Mouse (Mus musculus) CH12.LX (cell line): ENCODE data around the gene Fli1. TPM values are rescaled to one million over a fixed set of nuclear protein-coding genes. Genes with fewer than 3 reads are reported as not detected.
A peak's percentile ranks its signal among the peaks of the same experiment; 100 is the strongest.

Experiments
- DNase-seq: peaks from one replicate; pipeline ENCODE4 v3.0.0-alpha.2; 2013; ENCODE audit errors: extremely low read depth
- H3K27ac ChIP-seq: 2 replicates; pipeline ENCODE4 v1.5.1; 2012; ENCODE audit warnings: low read depth, mild to moderate bottlenecking, control low read depth, moderate library complexity; ENCODE audit not compliant: insufficient read depth
- H3K27me3 ChIP-seq: replicated peaks from 2 replicates; pipeline ENCODE3; 2012; ENCODE audit warnings: inconsistent platforms
- H3K36me3 ChIP-seq, 2 experiments: replicated peaks in 1 of 2; 2 replicates each; pipeline versions ENCODE3 to v1.6.1; 2012; ENCODE audit warnings: inconsistent platforms in 1 of 2, low read length in 1 of 2, mild to moderate bottlenecking in 1 of 2, mixed read lengths in 1 of 2, moderate library complexity in 1 of 2; ENCODE audit not compliant: control insufficient read depth in 1 of 2, insufficient read depth in 1 of 2
- H3K4me1 ChIP-seq, 2 experiments: 2 replicates each; pipeline ENCODE4 v1.6.1; 2012; ENCODE audit warnings: inconsistent platforms in 1 of 2, moderate library complexity in 1 of 2; ENCODE audit not compliant: insufficient read depth in 2 of 2, control insufficient read depth in 1 of 2
- H3K4me2 ChIP-seq: 2 replicates; pipeline ENCODE4 v1.6.1; 2012; ENCODE audit warnings: low read depth, mild to moderate bottlenecking, control low read depth; ENCODE audit not compliant: poor library complexity, insufficient read depth, severe bottlenecking
- H3K4me3 ChIP-seq, 3 experiments: fragments of 150-350 bp in 1 of 3; sonication (generic) in 1 of 3; replicated peaks in 1 of 3; 2 replicates each; pipeline versions ENCODE3 to v1.5.1; 2011 to 2012; ENCODE audit warnings: low read depth in 2 of 3, low read length in 2 of 3, mild to moderate bottlenecking in 2 of 3, moderate library complexity in 2 of 3, control low read depth in 1 of 3, improper control_type of control experiment in 1 of 3, inconsistent platforms in 1 of 3, mixed read lengths in 1 of 3; ENCODE audit not compliant: poor library complexity in 1 of 3
- H3K79me2 ChIP-seq: replicated peaks from 2 replicates; pipeline ENCODE4 v1.6.1; 2012; ENCODE audit warnings: mild to moderate bottlenecking, moderate library complexity; ENCODE audit not compliant: control insufficient read depth, poor library complexity, insufficient read depth, severe bottlenecking; ENCODE audit errors: extremely low read depth
- H3K9ac ChIP-seq: 2 replicates; pipeline ENCODE4 v1.6.1; 2012; ENCODE audit warnings: low read depth, mild to moderate bottlenecking, control low read depth, moderate library complexity; ENCODE audit not compliant: insufficient read depth
- H3K9me3 ChIP-seq: replicated peaks from 2 replicates; pipeline ENCODE3; 2012; ENCODE audit warnings: low read length, inconsistent platforms, mixed read lengths
- BHLHE40 ChIP-seq: IDR thresholded peaks from 2 replicates; pipeline ENCODE4 v1.6.1; 2011; ENCODE audit warnings: mild to moderate bottlenecking, low read depth, low read length, improper control_type of control experiment
- CHD1 ChIP-seq: IDR thresholded peaks from 2 replicates; pipeline ENCODE4 v1.6.1; 2012; ENCODE audit warnings: low read depth, low read length, improper control_type of control experiment, inconsistent platforms
- CHD2 ChIP-seq: IDR thresholded peaks from 2 replicates; pipeline ENCODE4 v1.6.1; 2011; ENCODE audit warnings: low read length, improper control_type of control experiment
- CTCF ChIP-seq, 2 experiments: IDR thresholded peaks in 1 of 2; conservative IDR thresholded peaks in 1 of 2; 2 replicates each; pipeline ENCODE4 v1.5.1; 2011 to 2012; ENCODE audit warnings: low read depth in 2 of 2, low read length in 2 of 2, improper control_type of control experiment in 1 of 2, inconsistent platforms in 1 of 2, mild to moderate bottlenecking in 1 of 2, moderate library complexity in 1 of 2
- E2F4 ChIP-seq: IDR thresholded peaks from 2 replicates; pipeline ENCODE4 v1.6.1; 2011; ENCODE audit warnings: low read depth, low read length, improper control_type of control experiment; ENCODE audit not compliant: insufficient replicate concordance
- ELF1 ChIP-seq: IDR thresholded peaks from 2 replicates; pipeline ENCODE4 v1.6.1; 2014; ENCODE audit warnings: low read depth, mild to moderate bottlenecking, inconsistent platforms, low read length, improper control_type of control experiment
- EP300 ChIP-seq: IDR thresholded peaks from 2 replicates; pipeline ENCODE4 v1.6.1; 2011; ENCODE audit warnings: low read length, improper control_type of control experiment
- ETS1 ChIP-seq: conservative IDR thresholded peaks from 2 replicates; pipeline ENCODE4 v1.6.1; 2012; ENCODE audit warnings: low read depth, mild to moderate bottlenecking, inconsistent platforms, low read length, improper control_type of control experiment, moderate library complexity
- GABPA ChIP-seq: IDR thresholded peaks from 2 replicates; pipeline ENCODE4 v1.6.1; 2012; ENCODE audit warnings: low read depth, low read length, improper control_type of control experiment, inconsistent platforms; ENCODE audit not compliant: insufficient replicate concordance
- HCFC1 ChIP-seq: IDR thresholded peaks from 2 replicates; pipeline ENCODE4 v1.6.1; 2012; ENCODE audit warnings: low read depth, mild to moderate bottlenecking, inconsistent platforms, low read length, improper control_type of control experiment
- IRF4 ChIP-seq: IDR thresholded peaks from 2 replicates; pipeline ENCODE4 v1.6.1; 2014; ENCODE audit warnings: low read depth, mild to moderate bottlenecking, inconsistent platforms, low read length, improper control_type of control experiment
- JUN ChIP-seq: IDR thresholded peaks from 2 replicates; pipeline ENCODE4 v1.6.1; 2011; ENCODE audit warnings: low read depth, mild to moderate bottlenecking, low read length, improper control_type of control experiment, moderate library complexity; ENCODE audit not compliant: insufficient read depth
- JUND ChIP-seq: conservative IDR thresholded peaks from 2 replicates; pipeline ENCODE4 v1.6.1; 2011; ENCODE audit warnings: low read depth, low read length, improper control_type of control experiment
- KAT2A ChIP-seq: IDR thresholded peaks from 2 replicates; pipeline ENCODE4 v1.6.1; 2012; ENCODE audit warnings: low read length, improper control_type of control experiment, inconsistent platforms; ENCODE audit not compliant: insufficient replicate concordance
- MAFK ChIP-seq: IDR thresholded peaks from 2 replicates; pipeline ENCODE4 v1.6.1; 2011; ENCODE audit warnings: low read length, improper control_type of control experiment; ENCODE audit not compliant: insufficient replicate concordance
- MAX ChIP-seq: IDR thresholded peaks from 2 replicates; pipeline ENCODE4 v1.6.1; 2011; ENCODE audit warnings: low read length, improper control_type of control experiment
- MAZ ChIP-seq: IDR thresholded peaks from 2 replicates; pipeline ENCODE4 v1.6.1; 2012; ENCODE audit warnings: low read depth, mild to moderate bottlenecking, inconsistent platforms, low read length, improper control_type of control experiment, moderate library complexity
- MEF2A ChIP-seq: IDR thresholded peaks from 2 replicates; pipeline ENCODE4 v1.6.1; 2014; ENCODE audit warnings: low read depth, mild to moderate bottlenecking, inconsistent platforms, low read length, improper control_type of control experiment, borderline replicate concordance
- MXI1 ChIP-seq: IDR thresholded peaks from 2 replicates; pipeline ENCODE4 v1.6.1; 2011; ENCODE audit warnings: mild to moderate bottlenecking, low read depth, low read length, improper control_type of control experiment
- MYC ChIP-seq: IDR thresholded peaks from 2 replicates; pipeline ENCODE4 v1.6.1; 2011; ENCODE audit warnings: low read depth, mild to moderate bottlenecking, improper control_type of control experiment, low read length
- NELFE ChIP-seq: IDR thresholded peaks from 2 replicates; pipeline ENCODE4 v1.6.1; 2011; ENCODE audit warnings: low read depth, low read length, improper control_type of control experiment
- NRF1 ChIP-seq: IDR thresholded peaks from 2 replicates; pipeline ENCODE4 v1.6.1; 2014; ENCODE audit warnings: low read depth, mild to moderate bottlenecking, inconsistent platforms, low read length, improper control_type of control experiment, moderate library complexity
- PAX5 ChIP-seq: IDR thresholded peaks from 2 replicates; pipeline ENCODE4 v1.6.1; 2012; ENCODE audit warnings: low read length, inconsistent platforms, mixed read lengths
- POLR2A ChIP-seq: IDR thresholded peaks from 2 replicates; pipeline ENCODE4 v1.6.1; 2011; ENCODE audit warnings: low read depth, mild to moderate bottlenecking, improper control_type of control experiment, low read length
- POLR2AphosphoS2 ChIP-seq: IDR thresholded peaks from 2 replicates; pipeline ENCODE4 v1.6.1; 2011; ENCODE audit warnings: low read depth, low read length, improper control_type of control experiment
- RAD21 ChIP-seq: IDR thresholded peaks from 2 replicates; pipeline ENCODE4 v1.6.1; 2011; ENCODE audit warnings: low read depth, mild to moderate bottlenecking, low read length, improper control_type of control experiment, moderate library complexity
- RCOR1 ChIP-seq: conservative IDR thresholded peaks from 2 replicates; pipeline ENCODE4 v1.6.1; 2012; ENCODE audit warnings: low read depth, mild to moderate bottlenecking, inconsistent platforms, low read length, improper control_type of control experiment
- SIN3A ChIP-seq: IDR thresholded peaks from 2 replicates; pipeline ENCODE4 v1.6.1; 2012; ENCODE audit warnings: low read length, improper control_type of control experiment, inconsistent platforms
- SMC3 ChIP-seq: IDR thresholded peaks from 2 replicates; pipeline ENCODE4 v1.6.1; 2011; ENCODE audit warnings: low read depth, low read length, improper control_type of control experiment
- TBP ChIP-seq: conservative IDR thresholded peaks from 2 replicates; pipeline ENCODE4 v1.6.1; 2011; ENCODE audit warnings: low read depth, low read length, improper control_type of control experiment
- TCF12 ChIP-seq: IDR thresholded peaks from 2 replicates; pipeline ENCODE4 v1.6.1; 2014; ENCODE audit warnings: low read depth, mild to moderate bottlenecking, inconsistent platforms, low read length, improper control_type of control experiment
- UBTF ChIP-seq: IDR thresholded peaks from 2 replicates; pipeline ENCODE4 v1.6.1; 2012; ENCODE audit warnings: low read depth, mild to moderate bottlenecking, inconsistent platforms, low read length, improper control_type of control experiment, moderate library complexity
- USF1 ChIP-seq: IDR thresholded peaks from 2 replicates; pipeline ENCODE4 v1.6.1; 2014; ENCODE audit warnings: low read depth, mild to moderate bottlenecking, inconsistent platforms, low read length, improper control_type of control experiment
- USF2 ChIP-seq: conservative IDR thresholded peaks from 2 replicates; pipeline ENCODE4 v1.6.1; 2011; ENCODE audit warnings: low read depth, low read length, improper control_type of control experiment
- ZC3H11A ChIP-seq: IDR thresholded peaks from 2 replicates; pipeline ENCODE4 v1.6.1; 2012; ENCODE audit warnings: low read depth, mild to moderate bottlenecking, inconsistent platforms, low read length, improper control_type of control experiment
- ZKSCAN1 ChIP-seq: IDR thresholded peaks from 2 replicates; pipeline ENCODE4 v1.6.1; 2012; ENCODE audit warnings: low read depth, inconsistent platforms, low read length, improper control_type of control experiment, borderline replicate concordance
- ZMIZ1 ChIP-seq: IDR thresholded peaks from 2 replicates; pipeline ENCODE4 v1.6.1; 2012; ENCODE audit warnings: low read depth, mild to moderate bottlenecking, inconsistent platforms, low read length, improper control_type of control experiment
- ZNF384 ChIP-seq: IDR thresholded peaks from 2 replicates; pipeline ENCODE4 v1.6.1; 2012; ENCODE audit warnings: low read depth, low read length, improper control_type of control experiment, inconsistent platforms
- dilution Hi-C: fragments of 300-500 bp; cut with MboI; formaldehyde crosslinking; loops from 2 replicates; pipeline ENCODE4 v1.14.3; 2020; ENCODE audit warnings: low sequenced_read_pairs; ENCODE audit not compliant: extremely low pct_unique_long_range_greater_than_20kb, extremely low pct_ligation_motif_present
- in situ Hi-C: fragments of 300-500 bp; cut with MboI; formaldehyde crosslinking; loops from 3 replicates; pipeline ENCODE4 v1.14.3; 2019; ENCODE audit warnings: low sequenced_read_pairs, low pct_ligation_motif_present, low pct_unique_long_range_greater_than_20kb, mixed read lengths
- polyA plus RNA-seq: library from polyadenylated mRNA; unstranded; fragments of >175 nt; gene quantifications from 2 replicates; pipeline ENCODE4 v1.2.1, GENCODE M21; 2012; ENCODE audit warnings: low read depth; ENCODE audit not compliant: insufficient read length
- total RNA-seq, 2 experiments: library from RNA; depleted of rRNA; stranded (reverse); fragments of 300-350 nt in 1 of 2; fragments of >200 nt in 1 of 2; gene quantifications; 2 replicates each; pipeline ENCODE4 v1.2.3; 2012 to 2014

Gene Fli1
- total and polyA plus RNA-seq, 3 experiments, result 20.3 to 29.3 (median 20.8) TPM

DNA sequence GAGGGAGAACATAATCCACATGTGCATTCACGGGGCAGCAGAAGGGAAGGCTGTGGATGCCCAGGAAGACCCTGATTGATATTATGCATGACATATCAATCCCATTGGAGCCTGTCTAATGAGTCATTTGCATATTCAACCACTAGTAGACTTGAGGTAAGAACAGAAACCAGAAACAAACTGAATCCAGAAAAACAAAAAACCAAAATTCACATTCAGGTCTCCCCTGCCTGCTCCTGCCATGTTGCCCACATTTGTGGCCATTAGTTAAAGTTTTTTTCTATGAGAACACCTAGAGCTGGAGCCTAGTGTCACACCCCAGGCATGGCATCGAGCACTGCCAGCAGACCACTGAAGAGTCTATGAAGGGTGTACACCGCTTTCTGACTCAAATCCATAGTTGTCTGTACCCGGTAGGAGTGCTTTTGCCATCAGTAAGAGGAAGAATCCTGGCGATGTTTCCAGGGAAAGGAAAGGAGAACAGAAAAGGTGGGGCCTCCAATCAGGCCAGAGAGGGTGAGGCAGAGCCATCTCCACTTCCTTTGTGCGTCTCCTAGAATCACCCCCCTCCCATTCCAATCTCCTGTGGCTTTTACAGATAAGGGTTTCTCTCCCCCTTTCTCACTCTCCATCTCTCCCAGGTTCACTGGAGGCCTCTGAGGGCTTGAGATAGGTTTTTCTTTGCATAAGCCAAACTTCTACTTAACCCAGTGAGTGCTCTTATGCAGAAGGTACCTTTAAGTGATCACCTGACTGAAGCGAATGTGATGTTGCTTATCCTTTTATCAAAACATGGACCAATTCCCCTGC, 32.0 kb downstream of the Fli1 start:
- peaks cover 61% of the 10 kb centered on the region for H3K79me2 ChIP-seq
- in situ Hi-C loops, result no loop called here
- H3K36me3 ChIP-seq, result peaks cover 0 to 27% of the 10 kb centered on the region in 2 experiments
- dilution Hi-C loops, result no loop called here
- H3K27ac ChIP-seq, result peak overlapping the region; percentile 95
- H3K4me3 ChIP-seq, result peak overlapping the region; percentile 17 to 63 (median 25)
- DNase-seq, result peak; percentile 85
- H3K4me2 ChIP-seq, result peak overlapping the region; percentile 95
- TF ChIP-seq TBP (peak; percentile 87), SIN3A (peak; percentile 66; the same call in 1 of the 2 replicates), MAX (no peak; the same call in none of the 2 replicates), CHD1 (peak; percentile 87), MYC (no peak), USF1 (no peak), CHD2 (peak; percentile 15; the same call in 1 of the 2 replicates), JUND (peak; percentile 76), NRF1 (no peak), UBTF (no peak), ZKSCAN1 (no peak), MAFK (0 out of 2 replicates have a peak, but pooled peaks have one; percentile 21), POLR2AphosphoS2 (no peak), GABPA (no peak), POLR2A (no peak; the same call in 1 of the 2 replicates), ETS1 (peak; percentile 58), ELF1 (no peak), ZC3H11A (no peak), RCOR1 (peak; percentile 86; the same call in 1 of the 2 replicates), IRF4 (peak; percentile 86), EP300 (peak; percentile 49), MAZ (peak; percentile 67; the same call in 1 of the 2 replicates), ZNF384 (peak; percentile 67), KAT2A (no peak), BHLHE40 (peak; percentile 54), MEF2A (peak; percentile 47; the same call in 1 of the 2 replicates), CTCF (conservative IDR thresholded peaks at IDR 0.05 in 1 of 2, IDR thresholded peaks at IDR 0.05 in 1 of 2; ENCODE audit: low read depth in 2 of 2, low read length in 2 of 2) (no peak), USF2 (no peak), RAD21 (no peak; the same call in 1 of the 2 replicates), TCF12 (0 out of 2 replicates have a peak, but pooled peaks have one; percentile 8), JUN (no peak; the same call in 1 of the 2 replicates), PAX5 (no peak), E2F4 (0 out of 2 replicates have a peak, but pooled peaks have one; percentile 12), ZMIZ1 (no peak), MXI1 (peak; percentile 27; the same call in 1 of the 2 replicates), HCFC1 (no peak), NELFE (peak; percentile 18; the same call in 1 of the 2 replicates), SMC3 (no peak)
- no peaks in the 10 kb centered on the region for H3K27me3 ChIP-seq
- no peaks in the 10 kb centered on the region for H3K9me3 ChIP-seq
- peaks cover 30 to 89% of the 10 kb centered on the region in 2 experiments for H3K4me1 ChIP-seq
- H3K9ac ChIP-seq, result peak overlapping the region; percentile 62
